Mouse (Mus musculus): ENCODE data around the gene Epp13. TPM values are rescaled to one million over a fixed set of nuclear protein-coding genes. Genes with fewer than 3 reads are reported as not detected.

The Epp13 gene
- total and polyA plus RNA-seq, 3 experiments = 0.14 TPM; not detected in 2

DNA sequence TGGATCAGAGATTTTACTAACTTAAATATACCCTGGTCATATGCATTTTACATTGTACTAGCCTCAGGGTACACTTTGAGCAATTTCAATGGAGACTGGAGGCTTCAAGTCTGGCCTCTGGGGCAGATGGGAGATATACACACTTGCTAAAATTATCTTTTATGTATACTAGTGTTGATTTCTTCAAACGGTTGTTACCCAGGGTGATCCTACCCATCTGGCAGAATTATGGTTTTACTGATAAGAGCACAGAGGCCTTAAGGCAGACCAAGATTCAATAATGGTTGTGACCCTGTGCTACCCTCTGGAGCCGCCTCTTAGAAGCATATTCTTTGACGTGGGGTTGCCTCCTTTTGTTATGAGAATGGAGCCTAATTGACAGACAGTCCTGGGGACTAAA, 25.4 kb downstream of the Epp13 start (continued):
- TF ChIP-seq MYB (IDR thresholded peaks at IDR 0.05; ENCODE audit: low read depth, low read length) = peak; percentile 57

DNA sequence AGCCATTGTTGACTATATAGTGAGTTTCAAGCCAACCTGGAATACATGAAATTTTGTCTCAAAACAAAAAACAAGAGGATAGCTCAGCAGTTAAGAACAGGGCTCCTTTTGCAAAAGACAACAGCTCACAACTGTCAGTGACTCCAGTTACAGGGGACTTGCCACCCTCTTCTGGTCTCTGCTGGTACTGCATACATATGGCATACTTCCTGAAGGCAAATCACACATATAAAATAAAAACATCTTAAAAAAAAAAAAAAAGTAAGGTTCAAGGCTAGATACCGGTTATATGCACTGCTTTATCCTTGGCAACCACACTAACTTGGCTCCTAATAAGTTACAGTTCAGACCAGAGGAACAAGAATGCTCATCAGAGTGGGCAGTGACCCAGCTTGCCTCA, 30.2 kb downstream of the Epp13 start:
- no peaks in the 10 kb centered on the region for H3K27me3 ChIP-seq (ENCODE audit: control insufficient read depth in 1 of 2, insufficient read depth in 2 of 2, low read length in 2 of 2)
- DNase-seq (ENCODE audit: low read depth, low spot score) = peak; percentile 93
- H3K27ac ChIP-seq (ENCODE audit: control insufficient read depth, low read depth, low read length) = peak overlapping the region; percentile 27; the same call in 1 of the 2 replicates
- no peaks in the 10 kb centered on the region for H3K9me3 ChIP-seq (replicated peaks; ENCODE audit: insufficient read depth, low read length)
- peak overlapping the region; percentile 77 for H3K9ac ChIP-seq (ENCODE audit: control insufficient read depth, low read depth, low read length, poor library complexity, severe bottlenecking)
- TF ChIP-seq MYB (IDR thresholded peaks at IDR 0.05; ENCODE audit: low read depth, low read length) (no peak), JUND (IDR thresholded peaks at IDR 0.05; ENCODE audit: low read depth, low read length) (no peak), RAD21 (IDR thresholded peaks at IDR 0.05; ENCODE audit: low read depth, low read length) (peak; percentile 70), MAX (IDR thresholded peaks at IDR 0.05; ENCODE audit: low read length) (no peak), POLR2AphosphoS2 (IDR thresholded peaks at IDR 0.05; ENCODE audit: low read length) (no peak), USF1 (IDR thresholded peaks at IDR 0.05; ENCODE audit: low read depth, low read length) (no peak), SMC3 (IDR thresholded peaks at IDR 0.05; ENCODE audit: low read depth, low read length) (peak; percentile 61), CHD2 (IDR thresholded peaks at IDR 0.05; ENCODE audit: low read length) (no peak), ETS1 (IDR thresholded peaks at IDR 0.05; ENCODE audit: low read depth, low read length) (no peak), ZKSCAN1 (IDR thresholded peaks at IDR 0.05; ENCODE audit: low read depth, low read length) (no peak), USF2 (IDR thresholded peaks at IDR 0.05; ENCODE audit: borderline replicate concordance in 1 of 2, insufficient read depth in 1 of 2, low read depth in 1 of 2, low read length in 2 of 2) (no peak), EP300 (IDR thresholded peaks at IDR 0.05; ENCODE audit: low read depth in 1 of 2, low read length in 2 of 2) (0 out of 4 replicates have a peak, but pooled peaks of 1 of the 2 experiments have one; percentile 8), BHLHE40 (IDR thresholded peaks at IDR 0.05; ENCODE audit: borderline replicate concordance, low read depth, low read length) (no peak), TCF12 (IDR thresholded peaks at IDR 0.05; ENCODE audit: low read depth, low read length) (no peak), SIN3A (IDR thresholded peaks at IDR 0.05; ENCODE audit: low read length) (peak; percentile 72), UBTF (IDR thresholded peaks at IDR 0.05; ENCODE audit: borderline replicate concordance, insufficient read depth, low read depth, low read length) (no peak), ZNF384 (IDR thresholded peaks at IDR 0.05; ENCODE audit: low read depth, low read length) (peak; percentile 87), ZC3H11A (IDR thresholded peaks at IDR 0.05; ENCODE audit: low read depth, low read length) (peak; percentile 56), E2F4 (IDR thresholded peaks at IDR 0.05; ENCODE audit: borderline replicate concordance, low read depth, low read length) (no peak), CTCF (IDR thresholded peaks at IDR 0.05 in 2 of 3, conservative IDR thresholded peaks at IDR 0.05 in 1 of 3; ENCODE audit: control insufficient read depth in 1 of 3, insufficient read depth in 1 of 3, low read depth in 2 of 3, low read length in 3 of 3, poor library complexity in 1 of 3, severe bottlenecking in 1 of 3) (peak; percentile 47 to 73 (median 66)), KAT2A (conservative IDR thresholded peaks at IDR 0.05; ENCODE audit: low read depth, low read length) (no peak), MXI1 (IDR thresholded peaks at IDR 0.05; ENCODE audit: low read depth, low read length) (peak; percentile 52; the same call in 1 of the 2 replicates), NELFE (IDR thresholded peaks at IDR 0.05; ENCODE audit: low read depth, low read length) (no peak), POLR2AphosphoS5 (IDR thresholded peaks at IDR 0.05; ENCODE audit: borderline replicate concordance, low read depth, low read length) (no peak), MAFK (IDR thresholded peaks at IDR 0.05; ENCODE audit: borderline replicate concordance, low read depth, low read length) (no peak), ELF1 (IDR thresholded peaks at IDR 0.05; ENCODE audit: low read depth, low read length) (peak; percentile 52), MEF2A (IDR thresholded peaks at IDR 0.05; ENCODE audit: extremely low read depth, insufficient replicate concordance, low read depth, low read length, poor library complexity, severe bottlenecking) (no peak), HCFC1 (IDR thresholded peaks at IDR 0.05; ENCODE audit: low read depth, low read length) (peak; percentile 61), GABPA (IDR thresholded peaks at IDR 0.05; ENCODE audit: low read depth, low read length) (no peak)
- H3K4me3 ChIP-seq (ENCODE audit: control insufficient read depth in 1 of 2, insufficient read depth in 1 of 2, low read depth in 2 of 2, low read length in 2 of 2) = peak overlapping the region; percentile 75 to 94
- H3K79me2 ChIP-seq (ENCODE audit: control insufficient read depth, insufficient read depth, low read length, poor library complexity) = peaks cover 6% of the 10 kb centered on the region
- H3K4me1 ChIP-seq (ENCODE audit: control insufficient read depth in 1 of 2, insufficient read depth in 2 of 2, low read length in 2 of 2) = peaks cover 13 to 18% of the 10 kb centered on the region in 2 experiments
- H3K36me3 ChIP-seq (ENCODE audit: control insufficient read depth in 1 of 2, insufficient read depth in 2 of 2, low read length in 2 of 2) = peaks cover 0 to 7% of the 10 kb centered on the region in 2 experiments; a peak in 2 of 4 replicates
